Mouse (Mus musculus): ENCODE measurements around the gene Dgkg.

Gene Dgkg

GRCm38 (mm10) chr16:22551231-22552000 lies 105.6 kb downstream of the Dgkg start:
- in situ Hi-C loops (cut with MboI, MseI) = loop anchor here (5.0 to 25.0 kb wide), 4 partner anchors 177 to 486 kb away; partner anchors contain the start of gene Kng2 (in 1 of the 2)

- in situ Hi-C loops (cut with MboI, MseI) = loop anchor here in 1 of 2 experiments (10.0 kb wide), 1 partner anchor 115 kb away; the partner anchor contains the start of gene Etv5
Observed at GRCm38 (mm10) chr16:22549346-22549745, 107.7 kb downstream of the Dgkg start.

- in situ Hi-C loops (cut with MboI, MseI) = loop anchor here in 1 of 2 experiments (10.0 kb wide), 1 partner anchor 114 kb away; the partner anchor contains the start of gene Etv5
Observed at GRCm38 (mm10) chr16:22548167-22549080, 108.6 kb downstream of the Dgkg start.

GRCm38 (mm10) chr16:22547741-22548140 lies 109.3 kb downstream of the Dgkg start:
- in situ Hi-C loops (cut with MboI, MseI) = loop anchor here in 1 of 2 experiments (10.0 kb wide), 1 partner anchor 113 kb away; the partner anchor contains the start of gene Etv5

- in situ Hi-C loops (cut with MboI, MseI) = loop anchor here in 1 of 2 experiments (10.0 kb wide), 1 partner anchor 111 kb away; the partner anchor contains the start of gene Etv5
Observed at GRCm38 (mm10) chr16:22545799-22546198, 111.2 kb downstream of the Dgkg start.

GRCm38 (mm10) chr16:22545016-22545561 lies 111.9 kb downstream of the Dgkg start:
- in situ Hi-C loops (cut with MboI, MseI) = loop anchor here in 1 of 2 experiments (10.0 kb wide), 1 partner anchor 110 kb away; the partner anchor contains the start of gene Etv5

GRCm38 (mm10) chr16:22542691-22543141 lies 114.3 kb downstream of the Dgkg start:
- in situ Hi-C loops (cut with MboI, MseI) = loop anchor here in 1 of 2 experiments (10.0 kb wide), 1 partner anchor 108 kb away; the partner anchor contains the start of gene Etv5

- in situ Hi-C loops (cut with MboI, MseI) = no loop called here
Observed at GRCm38 (mm10) chr16:22539275-22539674, 117.7 kb downstream of the Dgkg start.

GRCm38 (mm10) chr16:22536581-22537160 lies 120.3 kb downstream of the Dgkg start:
- in situ Hi-C loops (cut with MboI, MseI) = no loop called here

GRCm38 (mm10) chr16:22533087-22533486 lies 123.9 kb downstream of the Dgkg start:
- in situ Hi-C loops (cut with MboI, MseI) = no loop called here

GRCm38 (mm10) chr16:22531834-22532233 lies 125.2 kb downstream of the Dgkg start:
- in situ Hi-C loops (cut with MboI, MseI) = no loop called here

- in situ Hi-C loops (cut with MboI, MseI) = no loop called here
Observed at GRCm38 (mm10) chr16:22531041-22531440, 126.0 kb downstream of the Dgkg start.

- in situ Hi-C loops (cut with MboI, MseI) = loop anchor here in 1 of 2 experiments (10.0 kb wide), 1 partner anchor 63 kb away; no protein-coding TSS in a partner anchor
Observed at GRCm38 (mm10) chr16:22527499-22527939, 129.5 kb downstream of the Dgkg start.

- in situ Hi-C loops (cut with MboI, MseI) = loop anchor here in 1 of 2 experiments (10.0 kb wide), 1 partner anchor 62 kb away; no protein-coding TSS in a partner anchor
Observed at GRCm38 (mm10) chr16:22526386-22526785, 130.6 kb downstream of the Dgkg start.

GRCm38 (mm10) chr16:22517431-22518384 lies 139.3 kb downstream of the Dgkg start:
- in situ Hi-C loops (cut with MboI, MseI) = no loop called here

- in situ Hi-C loops (cut with MboI, MseI) = no loop called here
Observed at GRCm38 (mm10) chr16:22515476-22515875, 141.5 kb downstream of the Dgkg start.

GRCm38 (mm10) chr16:22510861-22511637 lies 146.0 kb downstream of the Dgkg start:
- in situ Hi-C loops (cut with MboI, MseI) = no loop called here

- in situ Hi-C loops (cut with MboI, MseI) = loop anchor here in 1 of 2 experiments (10.0 kb wide), 1 partner anchor 1366 kb away; no protein-coding TSS in a partner anchor
Observed at GRCm38 (mm10) chr16:22508936-22509563, 148.0 kb downstream of the Dgkg start.
